Mouse (Mus musculus) thymus, postnatal 14 days (tissue): Measurements from ENCODE around the gene Cbx2.

ENCODE experiments used
- DNase-seq: peaks from one replicate; pipeline ENCODE4 v3.0.0; 2021

The Cbx2 gene

DNA sequence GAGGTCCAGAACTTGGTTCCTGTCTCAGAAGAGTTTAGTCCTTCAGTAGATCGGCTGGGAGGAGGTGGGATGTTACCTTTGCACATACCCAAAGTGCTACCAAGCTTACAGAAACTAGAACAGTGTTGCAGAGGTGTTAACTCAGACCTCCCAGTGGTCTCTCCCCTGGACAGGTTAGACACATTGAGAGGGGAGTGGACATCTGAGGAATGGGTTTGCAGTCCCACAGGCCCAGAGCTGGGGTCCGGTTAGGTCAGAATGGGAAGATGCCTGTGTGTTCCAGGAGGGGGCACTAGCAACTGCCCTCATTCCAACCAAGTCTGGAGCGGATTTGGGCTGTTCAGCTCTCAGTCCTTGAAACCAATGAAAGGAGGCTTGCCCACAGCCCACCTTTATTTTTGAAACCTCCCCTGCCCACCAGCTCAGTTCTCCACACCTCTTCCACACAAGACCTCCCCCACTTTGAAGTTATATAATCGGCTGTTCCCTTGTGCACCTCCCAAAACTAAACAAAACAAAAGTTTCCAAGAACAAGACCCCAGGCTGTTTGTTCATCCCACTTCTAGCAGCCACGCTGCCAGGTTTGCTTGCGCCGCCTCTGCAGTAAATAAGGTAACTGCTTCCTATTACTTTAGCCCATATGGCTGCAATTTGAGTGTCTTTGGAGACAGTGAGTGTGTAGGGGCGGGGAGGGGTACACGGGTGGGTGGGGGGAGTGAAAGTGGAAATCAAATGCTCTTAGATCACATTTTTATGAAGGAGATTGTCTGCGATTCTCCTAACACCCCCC is 21.2 kb downstream of the Cbx2 start:
- DNase-seq, result peak; percentile 30

DNA sequence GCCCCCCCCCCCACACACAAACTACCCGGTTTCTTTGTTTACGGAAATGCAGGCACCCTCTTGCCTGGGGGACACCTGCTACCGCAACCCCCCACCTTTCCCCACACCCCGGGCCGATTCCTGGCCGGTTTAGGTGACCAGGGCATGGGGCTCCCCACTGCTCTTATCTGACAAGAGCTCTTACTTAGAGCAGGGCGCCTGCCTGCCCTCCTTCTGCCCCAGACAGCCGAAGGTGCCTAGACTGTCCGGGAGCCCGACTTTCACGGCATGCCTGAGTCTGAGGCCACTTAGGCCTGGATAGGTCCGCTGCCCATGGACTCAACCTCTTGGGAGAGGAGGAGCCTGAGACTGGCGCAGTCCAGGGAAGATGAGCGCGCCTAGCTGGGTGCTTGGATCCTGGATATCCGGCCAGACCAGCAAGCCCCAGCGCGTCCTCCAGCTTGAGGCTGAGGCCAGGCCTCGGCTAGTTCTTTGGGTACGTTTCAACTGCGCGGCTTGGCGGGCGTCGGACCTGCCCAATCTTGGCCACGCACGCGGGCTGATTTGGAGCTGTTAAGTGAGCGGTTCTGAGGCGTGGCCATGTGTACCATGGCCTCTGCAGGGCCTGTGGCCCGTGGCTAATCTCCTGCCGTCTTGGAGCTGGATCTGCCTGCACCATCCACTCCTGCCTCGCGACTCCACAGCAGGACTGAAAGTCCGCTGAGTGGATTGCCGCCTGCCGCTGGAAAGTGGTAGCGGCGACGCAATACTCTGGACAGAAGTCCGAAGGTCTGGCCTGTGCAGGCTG is 22.0 kb downstream of the Cbx2 start:
- DNase-seq, result no peak

DNA sequence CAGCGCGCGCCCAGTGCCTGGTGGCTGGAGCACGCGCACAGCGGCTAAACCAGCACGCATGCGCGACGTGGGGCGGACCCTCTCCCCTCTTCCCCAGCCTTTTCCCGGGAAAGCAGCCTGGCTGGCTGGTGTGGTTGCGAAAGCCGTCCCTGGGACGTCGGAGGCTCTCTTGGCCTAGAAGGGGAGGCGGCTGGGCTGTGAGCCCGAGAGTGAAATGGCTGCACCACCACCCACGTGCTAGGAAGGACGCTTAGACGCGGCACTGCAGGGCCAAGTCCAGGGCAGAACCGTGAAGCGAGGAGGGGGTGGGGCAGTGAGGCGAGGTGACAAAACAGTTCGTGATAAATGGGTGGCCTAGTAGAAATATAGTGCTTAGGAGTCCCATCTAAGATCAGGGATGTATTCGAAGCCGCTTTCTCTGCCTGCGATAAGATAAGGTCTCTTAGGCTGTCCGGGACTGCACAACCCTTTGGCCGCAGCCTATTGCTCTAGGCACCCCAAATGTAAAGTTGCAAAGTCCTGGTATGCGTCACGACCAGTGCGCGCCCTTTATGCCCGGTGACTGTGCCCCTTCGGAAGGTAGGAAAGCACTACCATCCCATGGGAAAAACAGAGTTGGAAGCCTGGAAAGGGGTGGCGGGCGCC is 24.0 kb downstream of the Cbx2 start:
- no peak for DNase-seq

DNA sequence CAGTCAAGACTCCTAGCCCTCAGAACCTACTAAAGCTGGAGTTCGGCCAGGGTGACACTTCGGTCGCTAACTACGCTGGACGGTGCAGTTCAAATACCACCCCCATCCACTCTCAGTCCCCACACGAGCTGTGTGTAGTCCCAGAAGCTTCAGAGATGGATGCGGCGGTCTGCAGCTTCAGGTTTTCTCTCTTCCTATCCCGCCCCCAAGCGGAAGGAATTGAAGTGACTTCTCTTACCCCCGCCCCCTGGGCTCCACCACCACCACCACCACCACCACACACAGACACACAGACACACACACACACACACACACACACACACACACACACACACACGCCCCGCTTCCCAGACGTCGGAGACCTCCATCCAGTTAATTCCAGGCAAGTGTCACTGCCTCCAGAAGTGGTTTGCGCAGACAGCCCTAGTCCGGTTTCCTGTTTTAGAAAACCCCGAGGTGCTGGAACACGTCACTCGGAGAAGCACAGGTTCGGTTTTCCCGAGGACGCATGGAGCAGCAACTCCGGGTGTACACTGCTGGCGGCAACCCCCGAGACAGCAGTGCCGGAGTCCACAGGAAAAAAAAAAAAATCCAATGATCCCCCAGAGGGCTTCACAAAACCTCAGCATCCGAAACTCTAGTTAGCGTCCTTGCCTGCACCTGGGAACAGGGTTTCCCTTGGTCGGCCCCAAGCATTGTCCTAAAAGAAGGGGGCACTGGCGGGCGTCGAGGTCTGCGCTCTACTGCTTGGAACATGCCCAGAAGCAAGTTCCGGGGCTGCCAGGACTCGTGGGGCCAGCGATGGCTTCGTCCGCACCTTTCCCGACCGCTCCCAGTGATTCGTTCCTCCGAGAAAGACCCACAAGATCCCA is 24.7 kb downstream of the Cbx2 start:
- peak; percentile 60 for DNase-seq

DNA sequence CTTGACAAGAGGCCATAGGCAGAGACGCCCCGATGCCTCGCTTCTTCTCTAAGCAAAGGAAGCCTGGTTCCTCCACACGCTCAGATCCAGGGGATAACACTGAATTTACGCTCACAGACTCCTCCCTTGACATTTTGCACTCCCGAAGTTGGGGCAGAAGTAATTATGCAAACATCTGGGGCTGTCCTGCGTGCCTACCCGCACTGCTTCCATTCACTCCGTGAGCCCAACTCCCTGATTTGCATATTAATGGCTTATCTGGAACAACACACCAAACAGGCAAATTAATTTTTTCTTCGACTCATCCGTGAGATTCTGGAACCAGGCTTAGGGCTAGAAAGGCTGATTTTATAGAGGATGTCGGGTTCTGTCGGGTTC is 25.4 kb downstream of the Cbx2 start:
- DNase-seq, result no peak

DNA sequence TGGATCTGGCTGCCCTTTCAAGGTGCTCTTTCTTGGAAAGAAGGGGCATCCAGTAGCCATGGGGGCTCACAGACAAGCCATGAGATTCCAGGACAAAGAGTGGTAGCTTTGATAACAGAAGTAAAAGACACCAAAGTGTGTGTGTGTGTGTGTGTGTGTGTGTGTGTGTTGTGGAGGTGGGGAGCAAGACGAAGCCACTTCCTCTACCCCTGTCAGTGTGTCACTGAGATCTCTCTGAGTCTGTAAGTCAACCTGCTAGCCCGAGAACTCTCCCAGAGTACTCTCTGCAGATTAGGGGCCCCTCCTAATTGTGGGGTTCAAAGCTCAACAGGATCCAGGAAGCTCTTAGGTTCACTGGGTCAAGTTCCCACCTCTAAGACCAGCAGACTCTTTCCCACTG is 27.6 kb downstream of the Cbx2 start:
- DNase-seq, result no peak

DNA sequence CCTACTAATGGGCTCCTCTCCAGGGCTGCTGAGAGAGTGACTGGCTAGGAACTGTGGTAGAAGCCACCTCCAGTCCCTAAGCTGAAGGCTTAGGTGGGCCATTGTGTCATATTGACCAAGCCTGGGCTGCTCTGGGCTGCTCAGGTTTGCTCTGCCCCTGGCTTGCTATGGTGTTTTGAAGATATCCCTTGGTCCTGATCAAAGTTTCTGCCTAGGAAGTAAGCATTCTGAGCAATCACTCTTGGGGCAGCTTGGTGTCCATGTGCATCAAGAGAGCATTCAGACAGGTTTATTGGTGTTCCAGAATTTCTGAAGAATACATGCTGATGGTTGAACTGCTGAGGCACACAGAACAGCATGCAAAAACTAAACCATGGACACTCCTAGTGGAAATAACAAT is 28.7 kb downstream of the Cbx2 start:
- DNase-seq, result no peak

DNA sequence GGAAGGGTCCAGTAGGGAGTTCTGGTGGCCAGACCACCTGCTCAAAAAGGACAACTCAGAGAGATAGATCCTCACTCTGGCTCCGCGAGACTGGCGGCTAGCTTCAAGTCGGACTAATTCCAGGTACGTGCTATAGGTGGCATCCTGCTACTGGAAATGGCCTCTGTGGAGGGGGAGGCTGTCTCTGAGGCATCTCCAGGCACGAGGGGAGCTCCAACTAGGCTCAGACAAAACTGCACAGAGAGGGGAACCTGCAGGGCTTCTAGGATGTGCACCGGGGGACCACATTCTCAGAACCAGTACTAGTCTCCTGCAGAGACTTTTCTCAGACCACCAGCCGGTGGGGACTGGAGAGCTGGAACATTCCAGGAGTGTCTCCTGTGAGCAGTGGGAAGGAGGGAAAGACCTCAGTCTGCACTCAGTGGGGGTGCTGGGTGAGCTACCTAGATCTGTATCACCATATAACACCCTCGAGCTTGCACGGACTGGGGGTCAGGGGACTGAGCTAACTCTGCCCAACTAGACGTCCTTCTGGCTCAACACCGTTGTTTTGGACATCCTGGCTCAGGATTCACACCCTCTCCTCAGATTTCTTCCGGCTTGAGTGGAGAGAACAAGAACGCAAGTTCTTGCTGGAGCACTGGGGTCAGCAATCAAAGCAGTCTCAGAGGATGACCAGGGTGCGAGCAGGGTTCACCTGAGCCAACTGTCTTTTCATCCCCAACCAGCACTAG is 29.3 kb downstream of the Cbx2 start:
- DNase-seq, result peak; percentile 74

DNA sequence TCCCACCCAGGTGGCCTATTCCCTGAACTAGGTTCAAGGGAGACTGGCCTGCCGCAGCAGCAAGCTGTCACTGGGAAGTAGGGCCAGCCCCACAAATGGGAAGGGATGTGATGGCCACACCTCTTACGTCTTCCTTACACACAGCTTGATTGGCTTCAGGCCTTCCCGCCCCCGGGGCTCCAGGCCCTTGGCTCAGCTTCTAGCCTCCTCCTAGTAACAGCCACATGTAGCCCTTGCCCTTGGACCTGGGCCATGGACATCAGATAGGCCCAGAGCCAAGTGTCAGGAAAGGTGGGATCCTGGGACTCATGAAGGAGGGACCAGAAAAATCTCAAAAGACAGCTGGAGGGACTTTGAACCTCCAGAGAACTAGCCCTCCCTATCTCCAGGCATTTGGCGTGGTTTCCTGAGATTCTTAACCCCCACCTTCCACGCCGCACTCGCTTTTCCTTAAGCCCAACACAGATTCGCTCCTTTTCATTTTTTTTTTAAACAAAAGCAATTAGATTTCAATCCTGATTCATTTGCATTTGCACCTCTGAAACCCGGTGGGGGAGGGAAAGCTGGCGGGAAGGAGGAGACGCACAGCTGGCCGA is 30.0 kb downstream of the Cbx2 start:
- peak; percentile 40 for DNase-seq

DNA sequence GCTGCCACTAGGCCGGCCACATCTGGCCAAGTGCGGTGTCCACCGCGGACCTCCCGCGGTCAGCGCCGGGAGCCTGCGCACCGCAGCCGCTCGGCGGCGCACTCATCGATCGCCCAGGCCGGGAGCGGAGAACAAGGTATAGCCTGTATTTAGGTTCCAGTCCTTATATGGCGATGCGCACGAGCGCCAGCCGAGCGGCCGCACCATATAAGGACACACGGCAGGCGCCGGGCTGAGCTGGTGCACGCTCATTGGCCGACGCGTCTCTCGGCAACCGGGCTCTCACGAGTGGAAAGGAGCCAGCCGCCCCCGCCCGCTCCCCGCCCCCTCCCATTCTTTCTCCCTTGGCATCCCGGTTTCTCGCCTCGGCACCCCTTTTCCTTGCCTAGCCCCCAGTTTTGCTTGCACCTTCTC is 30.5 kb downstream of the Cbx2 start:
- peak; percentile 90 for DNase-seq

DNA sequence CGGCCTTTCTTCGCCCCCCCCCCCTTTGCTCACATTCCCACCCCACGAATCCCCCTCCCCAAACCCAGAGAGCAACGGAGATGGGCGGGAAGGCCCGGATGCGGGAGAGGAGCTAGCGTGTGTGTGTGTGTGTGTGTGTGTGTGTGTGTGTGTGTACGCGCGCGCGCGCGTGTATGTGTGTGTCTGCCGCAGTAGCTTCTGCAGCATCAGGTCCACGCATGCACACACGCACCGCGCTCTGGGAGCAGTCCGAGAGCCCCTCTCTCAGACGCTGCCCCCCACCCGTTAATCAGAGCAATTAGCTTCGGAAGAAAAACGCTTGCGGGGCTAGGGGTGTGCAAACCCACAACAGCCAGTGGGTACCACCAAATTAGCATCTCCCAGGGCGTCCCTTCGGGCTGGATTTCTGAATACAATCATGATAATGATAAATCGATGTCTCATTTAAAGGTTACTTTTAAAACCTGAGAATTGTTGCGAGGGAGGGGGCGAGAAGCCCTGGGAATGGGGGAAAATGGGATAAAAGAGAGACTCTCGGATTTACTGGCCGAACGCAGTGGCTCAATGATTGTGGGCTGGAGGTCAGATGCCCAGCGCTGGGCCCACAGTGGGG is 31.1 kb downstream of the Cbx2 start:
- DNase-seq, result peak; percentile 46

DNA sequence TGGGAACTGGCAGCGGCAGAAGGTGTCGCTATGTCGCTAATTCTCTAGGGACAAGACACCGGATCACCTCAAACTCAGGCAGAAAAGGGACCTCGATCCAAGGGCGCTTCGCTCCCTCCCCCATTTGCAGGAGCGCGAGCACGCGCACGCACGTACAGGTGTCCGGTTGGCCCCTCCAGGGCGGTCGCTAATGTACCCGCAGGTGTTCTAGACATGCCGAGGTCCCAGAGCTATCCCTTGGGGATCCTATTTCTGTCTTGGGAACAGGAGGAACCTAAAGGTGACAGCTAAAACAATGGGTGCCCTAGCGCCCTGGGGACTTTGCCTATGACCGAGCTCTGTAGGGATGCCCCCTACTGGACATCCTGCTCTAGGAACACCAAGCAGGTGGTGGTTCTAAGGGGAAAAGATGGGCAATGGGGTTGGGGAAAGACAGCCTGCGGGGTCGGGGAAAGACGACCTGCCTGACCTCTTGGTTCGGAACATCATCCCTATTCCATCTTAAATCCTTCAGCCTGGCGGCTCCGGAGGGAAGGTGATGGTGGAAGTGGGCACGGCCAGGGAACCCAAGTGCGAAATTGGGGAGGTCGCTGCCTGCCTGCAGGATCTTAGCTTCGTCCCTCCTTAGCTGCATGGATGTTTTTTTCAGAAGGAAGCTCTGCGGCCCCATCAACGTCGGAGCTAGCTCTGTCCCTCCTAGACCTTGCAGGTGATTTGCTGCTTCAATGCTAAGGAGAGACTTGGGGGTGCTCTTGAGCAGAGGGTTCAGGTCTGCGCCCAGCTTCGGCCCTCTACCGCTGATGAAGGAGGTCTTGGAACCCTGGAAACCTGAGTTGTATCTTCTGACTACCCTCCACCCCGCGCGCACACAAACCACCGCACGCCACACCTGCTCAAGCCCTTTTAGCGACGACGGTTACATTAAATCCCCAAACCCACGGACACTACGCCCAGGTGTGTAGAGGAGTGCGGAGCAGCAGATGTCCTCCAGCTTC is 31.9 kb downstream of the Cbx2 start:
- peak; percentile 68 for DNase-seq

DNA sequence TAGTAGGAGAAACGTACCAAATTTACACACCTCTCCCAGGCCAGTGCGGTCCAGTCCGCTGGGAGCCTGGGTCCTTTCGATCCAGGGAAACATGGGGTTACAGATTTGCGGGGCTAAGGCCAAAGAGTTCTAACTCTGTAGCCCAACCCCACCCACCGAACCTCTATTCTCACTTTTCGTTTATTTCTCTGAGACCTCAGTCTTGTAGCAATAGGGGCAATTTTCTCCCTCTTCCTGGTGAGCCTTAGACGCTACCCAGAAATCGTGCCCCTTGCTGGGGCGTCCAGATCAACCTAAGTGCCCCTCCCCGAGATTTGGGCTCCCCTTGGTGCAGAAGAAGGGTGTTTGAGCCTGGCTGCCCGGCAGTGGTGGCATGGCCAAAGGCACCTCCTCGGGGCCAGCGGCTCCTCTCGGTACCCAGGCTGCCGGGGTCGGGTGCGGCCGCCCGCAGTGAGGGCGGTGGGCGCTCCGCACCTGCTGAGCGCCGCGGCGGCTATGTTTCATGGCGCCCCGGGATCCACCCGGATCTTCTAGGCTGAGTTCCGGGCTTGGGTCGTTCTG is 32.9 kb downstream of the Cbx2 start:
- peak; percentile 44 for DNase-seq

DNA sequence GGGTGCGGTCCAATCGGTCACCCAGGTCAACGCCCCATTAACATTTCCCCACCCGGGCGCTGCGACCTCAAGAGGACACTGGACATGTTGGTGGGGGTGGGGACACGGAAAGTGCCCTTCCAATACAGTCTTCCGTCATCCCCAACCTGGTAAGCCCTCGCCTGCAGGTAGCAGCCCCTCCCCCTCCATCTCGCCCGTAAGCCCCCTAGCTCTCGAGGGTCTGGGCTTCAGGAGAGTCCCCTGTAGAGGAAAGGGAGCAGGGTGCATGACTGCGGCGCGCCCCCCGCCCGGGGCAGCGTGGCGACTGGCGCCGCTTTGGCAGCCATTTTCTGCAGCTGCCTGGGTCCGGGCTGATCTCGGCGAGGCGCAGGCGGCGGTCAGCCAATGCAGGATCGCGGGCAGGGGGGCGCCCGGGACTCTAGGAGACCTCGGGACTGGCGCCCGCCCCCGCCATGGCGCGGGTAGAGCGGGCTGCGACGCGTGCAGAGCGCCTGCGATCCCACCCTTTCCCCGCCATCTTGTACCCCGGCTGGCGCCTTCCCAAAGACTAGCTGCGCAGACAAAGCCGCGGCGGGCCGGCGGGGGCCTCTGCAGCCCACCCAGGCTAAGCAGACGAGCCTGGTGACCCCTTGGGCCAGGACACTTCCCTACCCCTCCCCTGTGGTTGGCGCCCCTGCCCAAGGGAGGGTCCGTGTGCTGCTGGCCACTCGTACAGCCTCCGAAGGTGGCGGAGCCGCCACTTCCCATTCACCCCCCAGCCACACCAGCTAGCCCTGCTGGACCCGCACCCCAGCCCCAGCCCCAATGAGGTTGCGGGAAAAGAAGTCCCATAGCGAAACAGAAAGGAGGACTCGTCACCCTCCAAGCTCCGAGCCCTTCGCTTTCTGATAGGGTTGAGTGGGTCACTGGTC is 33.8 kb downstream of the Cbx2 start:
- DNase-seq, result peak; percentile 52

DNA sequence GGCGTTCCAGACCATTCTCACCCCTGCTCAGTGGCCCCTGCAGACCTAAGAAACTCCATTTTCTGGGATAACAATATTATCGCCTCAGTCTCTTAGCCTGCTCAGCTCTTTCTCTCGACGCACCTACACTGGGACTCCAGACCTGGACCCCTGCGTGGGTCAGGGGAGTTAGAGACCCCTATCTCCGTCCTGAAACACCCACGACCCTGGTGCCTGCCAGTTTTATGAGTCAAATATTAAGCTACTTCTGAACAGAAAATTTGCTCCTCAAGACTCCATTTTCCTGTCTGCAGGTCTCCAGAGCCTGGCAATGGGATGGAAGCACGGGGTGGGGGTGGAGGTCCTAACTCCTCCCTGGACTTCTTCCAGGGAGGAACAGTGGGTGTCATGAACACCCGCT is 34.5 kb downstream of the Cbx2 start:
- DNase-seq, result no peak

DNA sequence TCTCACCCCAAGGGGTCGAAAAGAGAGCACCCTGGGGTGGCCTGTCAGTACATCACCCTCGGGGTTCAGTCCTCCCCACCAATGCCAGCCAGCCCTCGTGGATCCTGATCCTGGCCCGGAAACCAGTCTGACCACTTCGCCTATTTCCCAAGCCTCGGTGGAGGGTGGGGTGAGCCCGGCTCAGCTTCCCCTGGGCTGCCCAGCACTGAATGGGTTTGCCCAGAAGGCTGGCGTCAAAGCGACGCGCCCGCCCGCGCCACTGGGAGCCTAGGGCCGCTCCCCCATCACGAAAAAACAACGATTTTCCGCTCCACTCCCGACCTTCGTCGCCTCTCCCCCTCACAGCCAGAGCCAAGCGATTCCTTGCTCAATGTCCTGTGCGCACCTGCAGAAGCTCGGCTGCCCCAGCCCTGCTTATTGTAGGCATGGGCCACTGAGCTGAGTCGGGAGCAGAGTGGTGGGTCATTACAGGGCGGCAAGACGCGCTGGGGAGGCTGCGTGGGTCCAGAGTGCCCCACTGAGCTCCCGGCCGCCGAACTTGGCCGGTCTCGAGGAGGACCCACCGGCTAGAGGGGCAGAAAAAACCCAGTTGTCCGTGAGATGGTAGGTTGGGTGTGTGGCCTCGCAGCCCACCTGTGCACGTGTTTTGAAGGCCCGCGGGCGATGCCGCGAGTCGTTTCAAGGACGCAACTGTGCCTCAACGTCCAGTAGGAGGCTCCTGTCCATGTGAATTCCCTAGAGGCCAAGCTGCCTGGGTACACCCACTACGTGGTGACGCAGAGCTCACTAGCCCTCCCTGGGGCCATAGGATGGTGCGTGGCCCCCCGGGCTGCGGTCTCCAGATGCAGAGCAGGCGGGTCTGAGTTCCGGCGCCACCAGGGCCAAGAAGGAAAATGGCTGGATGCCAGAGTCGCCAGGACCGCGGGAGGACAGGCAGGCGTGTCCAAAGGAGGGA is 35.6 kb downstream of the Cbx2 start:
- DNase-seq, result no peak

DNA sequence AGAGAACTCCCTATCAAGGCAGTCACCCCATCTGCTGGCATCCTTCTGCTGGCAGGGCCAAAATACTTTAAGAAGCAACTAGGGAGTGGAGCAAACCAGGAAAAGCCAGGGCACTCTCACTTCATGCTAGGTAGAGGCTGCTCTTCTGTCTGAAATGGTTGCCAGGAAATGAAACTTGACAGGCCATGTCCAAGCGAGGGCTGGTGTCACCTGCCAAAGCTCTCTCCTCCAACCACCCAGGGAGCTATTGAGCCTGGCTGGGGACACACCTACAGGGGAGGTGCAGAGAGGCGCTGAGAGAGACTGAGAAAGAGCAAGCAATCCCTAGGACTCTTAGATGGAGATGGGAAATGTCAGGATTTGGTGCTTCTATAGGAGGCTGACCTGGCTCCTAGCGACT is 36.5 kb downstream of the Cbx2 start:
- DNase-seq, result no peak
